Mouse (Mus musculus): ENCODE measurements at regions not wholly inside any gene's neighbourhood (a gene's known extent, or its start where the extent isn't known, plus 50 kb on each side); places are given as distances from the start of the nearest gene placed in this dataset.

DNA sequence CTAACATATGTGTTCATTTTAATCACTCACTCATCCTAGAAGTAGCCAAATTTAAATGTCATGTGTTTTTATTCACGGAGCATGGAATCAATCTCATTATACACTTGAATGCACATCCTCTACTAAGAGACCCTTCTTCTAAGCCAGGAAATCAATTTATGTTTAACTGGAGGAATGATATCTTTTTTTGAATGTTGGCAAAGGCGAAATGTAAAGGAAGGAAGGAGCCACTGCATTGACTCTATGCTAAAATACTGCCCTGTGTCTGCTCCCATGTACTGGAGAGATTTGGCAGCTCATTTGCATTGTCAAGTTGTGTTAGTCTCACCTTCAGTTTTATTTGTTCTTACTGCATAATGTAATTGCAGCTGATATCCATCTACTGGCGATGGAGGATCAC, 412.0 kb upstream of the Cntn6 start:
- H3K9me3 ChIP-seq (ENCODE audit: control insufficient read depth, low read length): no peaks in the 10 kb centered on the region
- H3K9ac ChIP-seq (replicated peaks): no peak overlapping the region
- no peak overlapping the region for H3K4me2 ChIP-seq (ENCODE audit: low read depth)
- ATAC-seq (ENCODE audit: insufficient read depth) (no peak), DNase-seq (ENCODE audit: low read depth in 3 of 3, low spot score in 3 of 3) (no peak)
- H3K4me1 ChIP-seq (replicated peaks; ENCODE audit: control insufficient read depth in 2 of 2, insufficient read depth in 2 of 2, low read length in 1 of 2): no peaks in the 10 kb centered on the region
- no peak overlapping the region for H3K27ac ChIP-seq
- TF ChIP-seq EP300 (IDR thresholded peaks at IDR 0.05; ENCODE audit: low read depth): no peak
- no peak for TF ChIP-seq CTCF (IDR thresholded peaks at IDR 0.05; ENCODE audit: low read depth)
- H3K36me3 ChIP-seq (replicated peaks; ENCODE audit: control insufficient read depth, insufficient read depth, low read depth): no peaks in the 10 kb centered on the region
- H3K4me3 ChIP-seq (ENCODE audit: insufficient read depth in 1 of 2, low read depth in 2 of 2, low read length in 2 of 2): no peak overlapping the region
- WGBS (ENCODE audit: insufficient replicate concordance): 50% methylated on average over 3 of the region's 3 CpGs
- H3K27me3 ChIP-seq (ENCODE audit: control insufficient read depth, insufficient read depth, low read length): no peaks in the 10 kb centered on the region

DNA sequence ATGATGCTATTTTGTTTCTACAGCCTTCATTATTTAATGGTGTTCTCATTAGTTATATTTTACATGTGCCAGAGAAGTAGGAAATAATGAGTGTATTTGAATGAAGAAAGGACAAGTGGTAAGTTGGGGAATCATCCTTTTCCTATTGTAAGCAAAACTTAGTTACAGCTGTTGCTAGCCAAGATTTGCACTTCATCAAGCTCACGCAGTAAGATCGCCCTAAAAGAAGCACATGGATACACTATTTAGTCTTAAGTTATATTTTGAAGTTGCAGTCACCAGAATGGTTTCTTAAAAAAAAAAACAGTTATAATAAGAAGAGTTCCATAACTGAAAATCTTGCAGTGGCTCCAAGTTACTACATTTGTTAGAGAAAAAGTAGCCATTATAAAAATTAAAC, 410.3 kb upstream of the Cntn6 start:
- no peak overlapping the region for H3K4me3 ChIP-seq (ENCODE audit: insufficient read depth in 1 of 2, low read depth in 2 of 2, low read length in 2 of 2)
- no peak overlapping the region for H3K27ac ChIP-seq
- no peak overlapping the region for H3K4me2 ChIP-seq (ENCODE audit: low read depth)
- H3K9me3 ChIP-seq (ENCODE audit: control insufficient read depth, low read length): no peaks in the 10 kb centered on the region
- no peaks in the 10 kb centered on the region for H3K4me1 ChIP-seq (replicated peaks; ENCODE audit: control insufficient read depth in 2 of 2, insufficient read depth in 2 of 2, low read length in 1 of 2)
- TF ChIP-seq CTCF (IDR thresholded peaks at IDR 0.05; ENCODE audit: low read depth) (no peak), EP300 (IDR thresholded peaks at IDR 0.05; ENCODE audit: low read depth) (no peak)
- no peak for ATAC-seq (ENCODE audit: insufficient read depth)
- 76% methylated on average over 2 of the region's 2 CpGs for WGBS (ENCODE audit: insufficient replicate concordance)
- DNase-seq (ENCODE audit: low read depth in 3 of 3, low spot score in 3 of 3): no peak
- no peak overlapping the region for H3K9ac ChIP-seq (replicated peaks)
- H3K27me3 ChIP-seq (ENCODE audit: control insufficient read depth, insufficient read depth, low read length): no peaks in the 10 kb centered on the region
- H3K36me3 ChIP-seq (replicated peaks; ENCODE audit: control insufficient read depth, insufficient read depth, low read depth): no peaks in the 10 kb centered on the region

DNA sequence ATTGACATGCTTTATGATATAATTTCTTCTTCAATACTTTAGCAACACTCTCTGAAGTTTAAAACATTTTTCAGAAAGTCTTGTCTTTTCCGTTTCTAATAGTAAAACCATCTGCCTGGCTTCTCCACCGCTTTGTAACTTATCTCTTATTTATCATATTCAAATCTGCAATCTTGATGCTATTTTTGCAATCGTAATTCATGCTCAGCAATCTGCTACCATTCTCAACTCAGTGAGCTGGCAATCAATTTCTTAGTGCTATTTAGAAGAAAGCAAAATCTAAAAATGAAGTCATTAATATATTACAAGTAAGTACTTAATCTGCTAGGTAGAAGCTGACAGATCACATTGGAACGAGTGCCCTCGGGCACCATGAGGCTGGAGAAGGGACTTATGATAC, 384.2 kb upstream of the Cntn6 start:
- DNase-seq (ENCODE audit: low read depth in 3 of 3, low spot score in 3 of 3) (no peak), ATAC-seq (ENCODE audit: insufficient read depth) (no peak)
- Histone ChIP-seq H3K4me3 (ENCODE audit: insufficient read depth in 1 of 2, low read depth in 2 of 2, low read length in 2 of 2) (no peak overlapping the region), H3K27me3 (ENCODE audit: control insufficient read depth, insufficient read depth, low read length) (no peaks in the 10 kb centered on the region), H3K27ac (no peak overlapping the region), H3K4me1 (replicated peaks; ENCODE audit: control insufficient read depth in 2 of 2, insufficient read depth in 2 of 2, low read length in 1 of 2) (no peaks in the 10 kb centered on the region), H3K9ac (replicated peaks) (no peak overlapping the region), H3K36me3 (replicated peaks; ENCODE audit: control insufficient read depth, insufficient read depth, low read depth) (no peaks in the 10 kb centered on the region), H3K9me3 (ENCODE audit: control insufficient read depth, low read length) (no peaks in the 10 kb centered on the region), H3K4me2 (ENCODE audit: low read depth) (no peak overlapping the region)
- no peak for TF ChIP-seq EP300 (IDR thresholded peaks at IDR 0.05; ENCODE audit: low read depth)
- TF ChIP-seq CTCF (IDR thresholded peaks at IDR 0.05; ENCODE audit: low read depth): no peak
- WGBS (ENCODE audit: insufficient replicate concordance): 61% methylated on average over 5 of the region's 5 CpGs

All from liver, embryonic 14.5 days (tissue).